Mouse (Mus musculus): ENCODE measurements around the gene Ranbp3.

- TF ChIP-seq POLR2A (IDR thresholded peaks at IDR 0.05; ENCODE audit: insufficient read depth, low read length) (no peak), CTCF (IDR thresholded peaks at IDR 0.05; ENCODE audit: low read depth, low read length) (no peak), EP300 (IDR thresholded peaks at IDR 0.05; ENCODE audit: insufficient read depth, low read depth, low read length) (no peak)
These were observed 78.4 kb downstream of the Ranbp3 start for GRCm38 (mm10) chr17:56751404-56752072.
